Mouse (Mus musculus) 3134 (cell line): ENCODE measurements around the gene Shroom2.

Source experiments
- DNase-seq: peaks from one replicate; pipeline ENCODE4 v3.0.0-alpha.2; 2011; ENCODE audit warnings: low spot score; ENCODE audit not compliant: insufficient read length; ENCODE audit errors: extremely low read depth

The Shroom2 gene

DNA sequence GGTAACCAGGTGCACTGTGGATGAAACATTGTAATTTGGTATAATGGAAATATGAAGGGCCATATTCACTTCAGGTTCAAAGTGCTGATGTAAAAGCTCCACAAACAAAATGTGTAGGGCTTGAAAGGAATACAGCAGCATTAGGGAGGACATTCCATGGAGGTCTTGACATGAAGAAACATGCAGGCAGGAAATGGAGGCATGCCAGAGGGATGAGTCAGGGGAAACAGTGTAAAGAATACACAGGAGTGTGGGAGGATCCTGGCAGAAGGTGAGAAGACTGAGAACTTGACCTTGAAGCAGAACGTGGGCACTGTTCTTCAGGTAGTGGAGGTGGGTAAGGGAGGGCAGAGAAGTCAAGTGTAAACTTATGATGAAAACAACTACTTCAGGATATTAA is 65.6 kb downstream of the Shroom2 start:
- DNase-seq: no peak

DNA sequence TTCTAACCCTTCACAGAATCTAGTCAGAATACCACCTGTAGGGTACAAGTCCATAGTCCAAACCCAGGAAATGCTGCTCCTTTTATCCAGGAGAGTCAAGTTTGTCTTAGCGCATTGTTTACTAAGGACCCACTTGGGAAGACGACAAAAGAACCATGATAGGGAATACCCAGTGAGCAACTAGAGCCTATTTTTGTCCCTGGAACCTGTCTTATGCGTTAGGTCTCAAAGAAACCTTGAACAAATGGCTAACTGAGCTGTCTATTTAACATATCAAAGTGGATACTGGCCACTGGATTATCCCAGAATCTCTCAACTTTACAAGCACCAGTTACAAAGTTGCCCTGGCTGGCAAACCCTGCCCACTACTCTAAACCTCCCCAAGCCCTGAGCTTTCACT is 67.6 kb downstream of the Shroom2 start:
- no peak for DNase-seq

DNA sequence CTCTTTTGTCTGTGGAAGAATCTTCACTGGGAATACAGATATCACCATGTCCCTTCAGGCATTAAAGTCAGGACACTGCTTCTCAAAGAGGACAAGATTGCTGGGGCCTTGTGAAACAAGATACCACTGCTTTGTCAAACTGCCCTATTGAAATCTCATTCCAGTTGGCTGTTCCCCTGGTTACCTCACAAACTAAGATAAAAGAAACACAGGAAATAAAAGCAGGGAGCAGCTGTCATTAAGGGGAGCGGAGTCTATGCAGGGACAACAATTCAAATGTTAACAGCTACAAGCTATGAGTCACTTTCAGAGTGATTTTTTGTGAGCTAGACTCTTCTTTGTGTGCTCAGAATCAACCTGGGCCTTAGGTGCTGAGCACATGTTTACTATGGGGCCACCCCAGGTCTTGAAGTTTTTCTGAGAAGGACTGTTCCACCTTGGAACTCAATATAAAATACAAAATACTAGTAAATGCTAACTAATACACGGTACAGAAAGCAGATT is 78.4 kb downstream of the Shroom2 start:
- DNase-seq: no peak

DNA sequence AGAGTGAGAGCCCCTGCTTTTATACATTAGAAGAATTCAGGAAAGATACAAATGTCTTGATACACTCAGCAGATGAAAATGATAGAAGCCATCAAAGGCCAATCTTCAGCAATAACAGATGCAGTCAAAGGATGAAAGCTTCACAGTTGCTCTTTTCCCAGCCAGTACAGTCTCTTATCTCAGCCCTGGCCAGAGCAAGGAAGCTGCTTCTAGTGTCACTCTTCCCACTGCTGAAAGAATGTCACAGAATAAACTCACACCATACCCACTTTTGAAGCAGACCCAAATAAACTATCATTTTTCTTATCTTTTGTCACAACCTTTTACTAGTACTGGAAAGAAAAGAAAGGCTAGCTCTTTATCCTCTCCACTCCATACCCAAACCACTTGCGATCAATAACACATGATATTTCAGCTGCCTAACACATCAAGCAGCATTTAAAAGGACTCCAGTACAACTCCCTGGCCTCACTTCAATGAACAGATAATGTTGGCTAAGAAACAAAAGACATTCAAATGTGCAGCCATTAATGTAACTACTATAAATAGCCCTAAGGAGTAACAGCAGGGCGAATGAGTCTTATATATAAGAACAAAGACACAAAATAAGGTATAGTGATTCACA is 90.0 kb downstream of the Shroom2 start:
- DNase-seq: no peak

DNA sequence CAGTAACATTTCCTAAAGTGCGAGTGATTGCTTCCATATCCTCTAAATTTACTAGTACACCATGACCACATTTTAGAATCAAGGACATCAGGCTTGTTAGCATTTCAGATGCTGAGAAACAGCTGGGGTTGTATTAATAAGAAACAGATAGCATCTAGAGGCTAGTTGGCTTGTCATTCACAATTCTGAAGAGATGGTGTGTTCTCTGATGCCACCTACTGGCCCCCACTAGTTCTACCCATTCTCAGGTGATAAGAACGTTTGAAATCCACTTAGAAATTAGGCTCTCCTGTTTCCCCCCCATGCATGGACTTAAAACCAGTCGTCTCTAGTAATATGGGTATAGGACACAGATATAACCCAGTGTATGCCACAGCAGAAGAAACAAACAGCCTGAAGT is 92.9 kb downstream of the Shroom2 start:
- DNase-seq: no peak

DNA sequence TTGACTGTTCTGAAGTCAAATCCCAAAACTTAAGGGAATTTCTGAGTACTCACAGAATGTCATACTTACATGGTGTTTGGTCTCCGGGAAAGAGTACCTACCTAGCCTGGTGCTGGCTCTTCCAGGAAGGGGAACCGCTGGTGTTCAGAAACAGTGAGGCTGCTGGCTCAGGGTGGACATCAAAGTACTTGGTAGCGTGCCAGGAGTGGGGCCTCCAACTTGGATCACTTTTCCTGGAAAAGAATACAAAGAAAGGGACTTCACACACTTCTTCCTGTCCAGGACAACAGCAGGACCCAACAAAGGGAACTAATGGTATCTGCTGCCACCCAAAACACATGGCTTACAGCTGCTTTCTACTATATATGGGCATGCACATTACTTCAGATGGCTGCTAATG is 95.8 kb downstream of the Shroom2 start:
- DNase-seq: no peak

DNA sequence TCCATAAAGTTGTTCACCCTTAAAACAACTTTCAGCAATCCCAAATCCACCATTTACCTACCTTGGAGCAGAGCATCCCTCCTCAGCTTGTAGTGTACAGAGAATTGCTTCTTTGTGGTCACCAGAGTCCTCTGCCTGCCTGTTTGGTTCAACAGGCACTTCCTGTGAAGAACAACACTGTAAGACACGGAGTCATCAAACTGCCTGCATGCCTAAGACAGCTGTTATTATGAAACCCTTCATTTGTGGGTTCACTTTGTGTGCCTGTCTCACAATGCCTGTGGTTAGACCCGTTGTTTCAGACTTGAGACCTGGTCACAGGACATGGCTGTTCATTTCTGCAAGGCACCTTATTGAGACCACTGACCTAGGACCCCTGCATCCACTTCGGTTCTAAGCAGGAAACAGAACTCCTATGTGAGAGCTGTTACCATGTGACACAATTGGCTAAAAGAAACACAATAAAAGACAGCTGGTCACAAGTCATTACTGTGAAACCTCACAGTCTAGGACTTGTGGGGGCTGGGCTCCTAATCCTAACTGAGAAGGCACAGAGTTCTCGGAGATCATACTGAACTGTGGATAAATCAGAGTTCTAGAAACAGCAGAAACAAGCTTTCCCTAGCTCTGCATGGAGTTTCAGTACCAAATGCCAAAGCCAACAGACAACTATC is 111.8 kb downstream of the Shroom2 start:
- DNase-seq: no peak

DNA sequence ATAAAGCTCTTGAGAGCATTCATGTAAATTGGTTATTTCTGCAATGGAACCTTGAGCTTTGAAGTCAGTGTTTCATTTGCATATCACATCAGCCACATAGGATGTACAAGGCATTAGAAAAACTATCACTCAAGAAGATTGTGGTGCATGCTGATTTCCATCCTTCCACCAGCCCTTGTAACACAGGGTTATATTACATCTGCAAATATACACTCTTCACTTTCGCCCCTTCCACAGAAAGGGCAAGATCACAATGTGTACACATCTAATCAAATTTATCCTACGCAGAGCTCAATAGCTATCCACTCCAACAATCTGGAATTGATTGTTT is 112.7 kb downstream of the Shroom2 start:
- no peak for DNase-seq

DNA sequence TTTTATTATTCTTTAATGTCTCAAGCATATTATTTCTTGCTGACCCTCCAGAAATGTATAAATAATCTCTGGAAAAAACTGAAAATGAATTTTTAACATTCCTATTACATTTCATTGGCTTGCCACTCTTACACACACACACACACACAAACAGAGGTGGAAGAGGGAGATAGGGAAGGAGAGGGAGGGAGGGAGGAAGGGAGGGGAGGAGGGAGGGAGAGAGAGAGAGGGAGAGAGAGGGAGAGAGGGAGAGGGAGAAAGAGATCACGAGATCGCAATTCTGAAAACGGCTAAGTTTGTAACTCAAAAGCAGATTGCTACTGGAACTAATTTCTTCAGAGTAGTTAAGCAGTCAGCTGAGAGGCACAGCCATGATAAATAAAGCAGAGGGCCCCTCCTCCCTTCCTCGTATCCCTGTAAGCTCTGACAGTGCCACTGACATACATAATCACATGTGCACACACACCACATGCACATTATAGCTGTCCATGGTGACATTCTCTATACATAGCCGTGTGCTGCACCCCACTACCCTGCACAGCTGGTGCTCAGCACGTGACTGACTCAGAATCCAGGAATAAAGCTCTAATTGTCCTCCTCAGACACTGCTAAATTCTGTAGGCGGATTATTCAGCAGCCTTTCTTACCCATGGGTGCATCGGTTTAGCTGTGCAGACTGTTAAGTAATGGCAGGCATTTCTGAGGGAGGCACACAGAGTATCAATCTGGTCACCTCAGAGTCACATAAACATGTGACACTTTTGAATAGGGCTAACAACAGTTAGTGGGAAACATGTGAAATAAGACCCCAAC is 113.3 kb downstream of the Shroom2 start:
- no peak for DNase-seq

DNA sequence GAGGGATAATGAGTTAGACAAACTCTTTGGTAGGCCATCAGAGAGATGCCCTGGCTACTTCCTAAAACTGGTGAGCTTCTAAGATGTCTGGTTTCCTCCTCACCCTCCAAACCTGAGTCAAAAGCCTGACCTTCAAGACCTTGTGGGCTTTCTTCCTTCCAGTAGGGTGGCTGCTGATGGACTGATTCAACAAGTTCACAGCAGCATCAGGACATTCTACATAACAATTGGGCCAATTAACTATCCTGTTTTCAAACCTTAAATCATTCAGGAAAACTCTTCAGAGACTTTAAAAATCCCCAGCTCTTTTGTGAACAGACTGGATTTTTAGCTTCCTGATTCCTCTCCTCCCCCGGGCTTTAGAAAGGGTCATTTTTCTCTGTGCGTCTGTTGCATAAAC is 116.6 kb downstream of the Shroom2 start:
- no peak for DNase-seq

DNA sequence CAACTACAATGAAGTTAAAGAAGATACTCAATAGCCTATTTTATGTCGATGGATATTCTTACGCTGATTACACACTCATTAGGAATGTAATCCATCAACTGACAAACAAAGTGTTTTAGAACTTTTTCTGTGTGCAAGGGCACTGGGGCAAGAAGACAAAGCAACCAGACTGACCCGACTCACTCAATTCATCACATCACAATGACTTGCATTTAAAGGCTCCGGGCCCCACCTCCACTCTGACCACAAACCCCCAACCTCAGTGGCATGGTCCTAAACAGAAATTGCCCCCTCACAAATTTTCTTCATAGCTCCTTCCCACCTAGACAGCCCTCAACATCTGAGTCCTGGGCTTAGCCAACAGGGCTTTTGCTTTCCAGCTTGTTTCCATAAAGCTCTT is 124.4 kb downstream of the Shroom2 start:
- no peak for DNase-seq

DNA sequence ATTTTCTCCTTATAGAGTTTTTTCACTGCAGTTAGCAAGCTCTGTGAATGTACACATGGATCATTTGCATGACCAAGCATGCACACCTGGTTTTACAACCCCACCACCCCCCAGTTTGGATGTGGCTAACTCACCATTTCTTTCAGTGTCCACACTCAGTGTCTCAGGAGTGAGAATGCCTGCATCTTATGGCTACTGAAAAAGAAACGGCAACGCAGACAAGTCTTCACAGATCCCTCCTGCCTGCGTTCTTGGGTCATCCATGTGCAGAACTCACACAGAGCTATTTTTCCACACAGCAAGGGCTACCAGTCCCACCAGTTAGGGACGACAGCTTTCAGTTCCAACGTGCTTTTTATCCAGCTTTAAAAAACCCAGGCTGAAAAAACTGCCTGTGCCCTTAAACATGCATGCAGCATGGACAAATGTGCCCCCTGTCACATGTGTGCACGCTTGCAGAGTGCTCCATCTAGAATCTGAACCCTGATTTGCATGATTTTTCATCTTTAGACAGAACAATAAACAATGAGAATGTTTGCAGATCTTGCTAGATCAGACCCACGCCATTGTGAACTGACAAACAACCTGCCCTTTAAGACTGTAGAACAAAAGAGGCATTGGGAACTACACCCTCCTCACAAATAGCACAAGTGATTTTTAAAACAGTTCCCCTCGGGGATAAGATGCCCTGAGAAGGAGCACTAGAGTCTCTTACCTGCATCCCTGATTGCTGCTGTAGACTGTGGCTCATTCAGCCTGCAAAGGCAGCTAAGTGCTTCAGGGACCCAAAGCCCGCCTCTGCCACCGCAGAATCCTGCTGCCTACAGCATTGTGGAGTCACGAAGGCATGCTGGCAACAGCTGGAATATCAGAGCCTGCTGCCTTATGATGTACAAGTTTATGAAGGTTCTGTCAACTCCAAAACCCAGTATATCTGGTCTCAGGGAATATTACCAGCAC is 125.3 kb downstream of the Shroom2 start:
- no peak for DNase-seq

DNA sequence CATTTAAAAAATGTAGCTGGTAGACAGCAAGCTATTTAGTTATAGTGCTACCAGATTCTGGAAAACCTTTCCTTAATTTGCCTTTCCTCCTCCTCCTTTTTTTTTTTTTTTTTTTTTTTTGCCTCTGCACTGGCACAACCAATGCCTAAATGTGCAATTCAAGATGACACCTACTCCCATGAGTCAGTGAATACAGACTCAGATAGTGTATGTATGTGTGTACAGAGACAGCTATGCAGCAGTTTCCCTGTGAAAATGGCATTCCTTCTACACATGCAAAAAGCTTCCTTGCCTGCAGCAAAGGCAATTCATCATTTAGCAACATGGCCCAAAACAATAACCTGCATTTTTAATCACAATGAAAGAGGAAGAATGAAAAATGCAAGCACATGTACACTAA is 126.1 kb downstream of the Shroom2 start:
- no peak for DNase-seq

DNA sequence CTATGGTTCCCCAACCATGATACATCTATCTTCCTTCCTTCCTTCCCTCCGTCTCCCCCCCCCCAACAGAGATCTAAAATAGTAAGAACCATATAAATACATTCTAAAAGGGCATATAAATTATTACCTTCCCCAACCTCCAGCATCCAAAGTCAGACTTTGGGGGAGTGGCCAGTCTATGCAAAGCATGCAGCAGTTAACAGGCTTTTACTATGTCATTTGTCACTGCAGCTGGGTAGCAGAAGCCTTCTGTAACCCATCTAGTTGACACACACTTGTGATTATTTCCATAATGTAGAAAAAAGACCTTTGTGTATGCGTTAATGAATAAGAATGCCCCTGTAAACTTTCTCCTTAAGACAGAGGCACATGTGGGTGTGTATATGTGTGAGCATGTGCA is 126.6 kb downstream of the Shroom2 start:
- no peak for DNase-seq

DNA sequence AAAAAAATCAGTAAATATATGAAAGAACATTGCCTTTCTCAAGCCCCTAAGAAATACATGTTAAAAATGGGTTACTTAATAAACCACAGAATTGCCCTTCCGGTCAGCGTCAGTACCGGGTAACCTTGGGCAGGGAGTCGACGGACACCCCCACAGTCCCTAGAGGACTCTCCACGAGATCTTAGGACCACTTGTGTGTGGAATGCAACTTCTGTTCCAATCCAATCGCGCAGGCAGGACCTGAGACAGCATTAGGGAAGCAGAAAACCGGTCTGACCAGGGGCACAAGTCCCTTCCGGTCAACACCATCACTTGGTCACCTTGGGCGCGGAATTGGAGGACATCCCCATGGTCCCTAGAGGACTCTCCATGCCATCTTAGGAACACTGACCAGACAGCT is 133.9 kb downstream of the Shroom2 start:
- DNase-seq: no peak

DNA sequence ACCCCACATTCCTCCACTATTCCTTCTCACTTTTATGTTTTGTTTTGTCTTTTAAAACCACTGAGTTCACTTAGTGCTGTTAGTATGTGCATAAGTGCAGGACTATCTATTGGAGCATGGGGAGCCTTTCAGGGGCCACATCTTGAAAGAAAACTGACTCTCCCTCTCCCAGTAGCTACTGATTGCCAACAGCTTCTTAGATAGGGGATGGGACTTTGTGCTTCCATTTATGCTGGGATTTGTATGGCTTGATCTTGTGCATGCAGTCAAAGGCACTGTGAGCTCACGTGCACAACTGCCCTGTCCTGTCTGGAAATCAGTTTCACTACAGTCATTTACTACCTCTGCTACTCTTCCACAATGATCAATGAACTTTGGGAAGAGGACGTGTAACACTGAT is 147.9 kb downstream of the Shroom2 start:
- no peak for DNase-seq

DNA sequence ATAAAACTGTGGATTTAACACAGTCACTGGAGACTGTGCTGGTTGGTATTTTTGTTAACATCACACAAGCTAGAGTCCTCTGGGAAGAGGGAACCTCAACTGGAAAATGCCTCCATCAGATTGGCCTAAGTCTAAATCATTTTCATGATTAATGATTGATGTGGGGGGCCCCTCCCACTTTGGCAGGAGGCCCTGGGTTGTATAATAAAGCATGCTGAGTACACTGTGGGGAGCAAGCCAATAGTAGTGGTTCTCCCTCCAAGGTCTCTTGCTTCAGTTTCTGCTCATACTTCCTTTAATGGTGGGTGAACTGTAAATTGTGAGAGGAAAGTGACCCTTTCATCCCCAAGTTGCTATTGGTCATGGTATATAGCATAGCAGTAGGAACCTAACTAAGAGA is 148.3 kb downstream of the Shroom2 start:
- DNase-seq: no peak

DNA sequence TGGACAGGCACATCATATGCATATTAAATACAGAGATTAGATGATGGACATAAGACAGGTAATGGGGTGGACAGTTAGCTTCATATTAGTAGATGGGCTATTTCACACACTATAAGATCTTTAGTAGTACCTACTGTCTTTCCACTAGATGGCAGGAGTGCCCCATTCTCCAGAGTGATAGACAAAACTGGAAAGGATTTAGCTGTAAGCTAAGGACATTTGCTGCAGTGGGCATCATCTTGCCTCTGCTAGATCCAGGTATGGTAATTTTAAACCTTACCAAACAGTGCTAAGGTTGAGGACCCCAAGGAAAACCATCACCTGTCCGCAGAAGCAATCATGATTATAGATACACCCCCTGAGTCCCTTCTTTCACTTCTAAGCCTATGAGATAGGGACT is 150.8 kb downstream of the Shroom2 start:
- DNase-seq: no peak

DNA sequence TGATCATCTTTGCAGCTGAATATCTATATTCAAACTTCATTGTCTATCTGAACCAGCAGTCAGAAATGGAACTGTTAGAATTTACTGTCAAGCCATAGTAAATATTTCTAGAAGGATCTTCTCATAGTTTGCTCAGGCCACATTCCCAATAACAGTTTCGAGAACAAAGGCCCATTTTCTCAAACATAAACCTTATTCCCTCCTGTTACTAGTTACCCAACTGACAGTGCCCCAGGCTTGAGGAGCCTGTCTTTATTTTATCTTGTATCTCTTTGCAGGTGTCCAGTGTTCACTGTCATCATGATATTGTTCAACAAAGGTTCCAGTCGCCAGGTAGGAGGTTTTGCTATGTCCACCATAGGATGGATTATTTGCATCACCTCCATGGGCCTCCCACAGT is 206.2 kb downstream of the Shroom2 start, which contains the start of gene Cldn34a:
TSS of gene Cldn34a (plus strand) at position 301 of the 400 bp plus-strand sequence.
- no peak for DNase-seq
